Comparison of ENCODE assay signal across 26 mouse cellular contexts in the genomic region with DNA sequence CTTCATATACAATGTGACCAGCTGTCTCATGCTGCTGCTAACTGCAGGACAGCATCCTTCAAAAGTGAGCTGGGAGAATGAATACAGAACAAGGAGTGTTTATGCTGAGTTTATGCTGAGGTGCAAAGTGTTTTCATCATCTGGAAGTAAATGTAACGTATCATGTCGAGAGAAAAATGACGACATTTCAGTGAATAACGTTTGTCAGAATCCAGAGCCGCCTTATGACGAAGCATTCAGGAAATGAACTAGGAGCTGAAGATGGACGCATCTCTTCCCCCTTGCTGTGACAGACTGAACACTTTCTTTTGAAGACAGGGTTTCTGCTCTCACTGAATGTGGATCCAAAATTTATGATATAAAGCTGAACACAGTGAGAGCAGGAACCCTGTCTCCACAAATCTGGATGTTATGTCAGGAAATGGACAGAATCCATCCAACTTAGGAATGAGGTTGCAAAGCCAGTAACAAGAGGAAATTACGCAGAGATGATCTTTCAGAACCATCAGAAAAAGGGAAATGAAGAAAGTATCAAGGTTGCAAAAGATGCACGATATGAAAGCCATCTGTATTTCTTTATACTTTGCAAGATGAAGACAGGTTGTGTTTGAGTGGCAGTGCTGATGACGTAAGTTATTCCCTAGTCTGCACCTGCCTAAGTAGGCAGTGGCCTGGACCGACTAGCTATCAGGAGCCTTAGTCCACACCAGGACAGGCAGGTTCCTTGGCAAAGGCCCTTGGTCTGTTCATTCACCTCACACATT.
DNase-seq lines count a peak whose midpoint lies in the region; ATAC-seq and TF ChIP-seq lines count a peak whose summit lies in the region.
"Had no signal": no experiment of that assay in that cellular context is flagged by ENCODE, and none has a peak within 500 bp of the region (broad histone marks: within the 10 kb centered on the region; RNA-seq: fewer than 3 reads in every experiment).

No protein-coding gene starts in this region.

- no peaks in the 10 kb centered on the region for H3K27me3 ChIP-seq in midbrain, embryonic 11.5 days (ENCODE audit: control insufficient read depth, insufficient read depth, low read length)
- no peaks in the 10 kb centered on the region for H3K27me3 ChIP-seq in midbrain, embryonic 16.5 days (ENCODE audit: control insufficient read depth, insufficient read depth, low read depth, low read length)
- H3K27me3 ChIP-seq: embryonic facial prominence, embryonic 12.5 days; embryonic facial prominence, embryonic 15.5 days; heart, embryonic 13.5 days; hindbrain, embryonic 13.5 days had no signal

- TF ChIP-seq POLR2A in bone marrow, adult 2 months (IDR thresholded peaks at IDR 0.05; ENCODE audit: borderline replicate concordance, control insufficient read depth, low read depth, low read length), result no peak

- WGBS in midbrain, embryonic 11.5 days, result 90% methylated on average over 11 of the region's 11 CpGs
- 91% methylated on average over 11 of the region's 11 CpGs for WGBS in midbrain, embryonic 16.5 days
- WGBS in bone marrow, adult 2 months, result 46% methylated on average over 11 of the region's 11 CpGs

- no peaks in the 10 kb centered on the region for H3K9me3 ChIP-seq in midbrain, embryonic 11.5 days (ENCODE audit: control insufficient read depth, low read length)
- H3K9me3 ChIP-seq in midbrain, embryonic 16.5 days (replicated peaks; ENCODE audit: control insufficient read depth, low read length, poor library complexity, severe bottlenecking), result no peaks in the 10 kb centered on the region
- H3K9me3 ChIP-seq: embryonic facial prominence, embryonic 12.5 days; embryonic facial prominence, embryonic 15.5 days; heart, embryonic 10.5 days; heart, embryonic 13.5 days; hindbrain, embryonic 13.5 days had no signal

- no peak for TF ChIP-seq CTCF in bone marrow, adult 2 months (IDR thresholded peaks at IDR 0.05; ENCODE audit: control insufficient read depth, insufficient read depth, low read length)

- no peak for ATAC-seq in midbrain, embryonic 11.5 days (ENCODE audit: low FRiP score)
- ATAC-seq in midbrain, embryonic 16.5 days, result no peak
- ATAC-seq in hematopoietic stem cell, adult 5-6 weeks (replicated peaks in 1 of 2; ENCODE audit: insufficient read depth in 1 of 2, low FRiP score in 2 of 2, low TSS enrichment in 1 of 2, low read depth in 1 of 2, poor library complexity in 2 of 2, severe bottlenecking in 2 of 2), result peak; percentile 40 to 67; a peak in 3 of 4 replicates
- peak; percentile 30; the same call in 1 of the 2 replicates for ATAC-seq in neutrophil, adult 5-6 weeks (ENCODE audit: extremely low read depth, insufficient number of reproducible peaks, low FRiP score, poor library complexity, severe bottlenecking)
- ATAC-seq: CD4-positive, CD25-positive, alpha-beta regulatory T cell, adult 4 months; forebrain, embryonic 14.5 days; forebrain, postnatal 0 days; hindbrain, embryonic 16.5 days had no signal

- H3K36me3 ChIP-seq in midbrain, embryonic 11.5 days (ENCODE audit: control insufficient read depth, insufficient read depth, low read length), result no peaks in the 10 kb centered on the region; the same call in 1 of the 2 replicates
- H3K36me3 ChIP-seq in midbrain, embryonic 16.5 days (ENCODE audit: control insufficient read depth, insufficient read depth, low read length), result no peaks in the 10 kb centered on the region
- H3K36me3 ChIP-seq: embryonic facial prominence, embryonic 12.5 days; embryonic facial prominence, embryonic 15.5 days; hindbrain, embryonic 13.5 days had no signal

- H3K9ac ChIP-seq in midbrain, embryonic 11.5 days (ENCODE audit: low read length), result no peak overlapping the region
- no peak overlapping the region for H3K9ac ChIP-seq in midbrain, embryonic 16.5 days (ENCODE audit: low read depth, low read length)
- H3K9ac ChIP-seq: embryonic facial prominence, embryonic 12.5 days; embryonic facial prominence, embryonic 15.5 days; forebrain, postnatal 0 days; heart, embryonic 13.5 days; hindbrain, embryonic 13.5 days had no signal

- H3K4me3 ChIP-seq in midbrain, embryonic 11.5 days (ENCODE audit: low read depth, low read length), result no peak overlapping the region
- H3K4me3 ChIP-seq in midbrain, embryonic 16.5 days (ENCODE audit: low read depth, low read length), result no peak overlapping the region
- H3K4me3 ChIP-seq in bone marrow, adult 2 months (replicated peaks; ENCODE audit: control insufficient read depth, low read depth, low read length), result no peak overlapping the region
- H3K4me3 ChIP-seq: embryonic facial prominence, embryonic 12.5 days; embryonic facial prominence, embryonic 15.5 days; gastrocnemius, adult 2 months; heart, adult 2 months; heart, embryonic 10.5 days; heart, embryonic 13.5 days; hindbrain, embryonic 13.5 days had no signal

- DNase-seq in midbrain, embryonic 11.5 days (ENCODE audit: low spot score, missing footprints), result peak; percentile 71
- DNase-seq in right cerebral cortex, postnatal 4 days, result no peak
- DNase-seq in cerebellum, adult 11-12 months, result no peak
- DNase-seq: adrenal gland, adult 2 months; adrenal gland, postnatal 14 days; cerebellum, adult 18-20 months; cerebellum, adult 9-10 months; cerebellum, postnatal 14 days; forebrain, postnatal 0 days; gastrocnemius, adult 2 months; gastrocnemius, postnatal 14 days; heart, adult 2 months; heart, postnatal 14 days; heart, postnatal 4 days had no signal

- no peaks in the 10 kb centered on the region for H3K4me1 ChIP-seq in midbrain, embryonic 11.5 days (ENCODE audit: control insufficient read depth, insufficient read depth, low read length)
- H3K4me1 ChIP-seq in midbrain, embryonic 16.5 days (ENCODE audit: control insufficient read depth, insufficient read depth, low read length), result no peaks in the 10 kb centered on the region
- H3K4me1 ChIP-seq in bone marrow, adult 2 months (ENCODE audit: control insufficient read depth, insufficient read depth, low read length), result peaks cover 2% of the 10 kb centered on the region; the same call in 1 of the 2 replicates
- H3K4me1 ChIP-seq: embryonic facial prominence, embryonic 12.5 days; embryonic facial prominence, embryonic 15.5 days; heart, embryonic 10.5 days; heart, embryonic 13.5 days had no signal

- H3K27ac ChIP-seq in midbrain, embryonic 11.5 days (ENCODE audit: low read depth, low read length), result no peak overlapping the region
- H3K27ac ChIP-seq in midbrain, embryonic 16.5 days (ENCODE audit: low read length), result no peak overlapping the region
- peak overlapping the region; percentile 52 for H3K27ac ChIP-seq in bone marrow, adult 2 months (ENCODE audit: control insufficient read depth, insufficient read depth, low read depth, low read length, poor library complexity)
- H3K27ac ChIP-seq: embryonic facial prominence, embryonic 12.5 days; embryonic facial prominence, embryonic 15.5 days; gastrocnemius, adult 2 months; heart, adult 2 months; heart, embryonic 10.5 days; heart, embryonic 13.5 days; hindbrain, embryonic 13.5 days had no signal

- no peak overlapping the region for H3K4me2 ChIP-seq in midbrain, embryonic 11.5 days
- no peak overlapping the region for H3K4me2 ChIP-seq in midbrain, embryonic 16.5 days (ENCODE audit: low read length)
- H3K4me2 ChIP-seq: embryonic facial prominence, embryonic 12.5 days; embryonic facial prominence, embryonic 15.5 days; heart, embryonic 13.5 days; hindbrain, embryonic 13.5 days had no signal

Comparison
In these comparisons a context has a peak if more than half of its experiments do, and no peak if none do; other contexts are left out.
1. ATAC-seq: peak in hematopoietic stem cell, adult 5-6 weeks (2 of 2) and neutrophil, adult 5-6 weeks (single experiment); none in midbrain, embryonic 11.5 days (single experiment) and midbrain, embryonic 16.5 days (single experiment).